Mouse (Mus musculus) stomach, embryonic 14.5 days (tissue): ENCODE results near the gene Crtam. TPM values are rescaled to one million over a fixed set of nuclear protein-coding genes. Genes with fewer than 3 reads are reported as not detected.

Experiments used
- ATAC-seq: fragments of 200-750 bp; cut with Nextera tagmentation; 2 replicates; pipeline ENCODE4 v1.8.0; 2017; ENCODE audit warnings: low read depth, moderate TSS enrichment; ENCODE audit not compliant: insufficient number of reproducible peaks, insufficient read depth, low FRiP score
- H3K27ac ChIP-seq: fragments of 300-500 bp; sonication (generic); 2 replicates; pipeline ENCODE4 v1.5.1; 2014; ENCODE audit warnings: mild to moderate bottlenecking, low read length, moderate library complexity, mixed read lengths
- H3K27me3 ChIP-seq: fragments of 300-500 bp; sonication (generic); 2 replicates; pipeline ENCODE4 v1.6.1; 2014; ENCODE audit warnings: low read length, control low read depth, mixed read lengths; ENCODE audit not compliant: control insufficient read depth, insufficient read depth
- H3K36me3 ChIP-seq: fragments of 300-500 bp; sonication (generic); 2 replicates; pipeline ENCODE4 v1.6.1; 2014; ENCODE audit warnings: mild to moderate bottlenecking, control low read depth, low read length, moderate library complexity, mixed read lengths; ENCODE audit not compliant: control insufficient read depth, insufficient read depth
- H3K4me1 ChIP-seq: fragments of 300-500 bp; sonication (generic); 2 replicates; pipeline ENCODE4 v1.6.1; 2014; ENCODE audit warnings: low read length, control low read depth, mixed read lengths; ENCODE audit not compliant: control insufficient read depth, insufficient read depth
- H3K4me2 ChIP-seq: fragments of 300-500 bp; sonication (generic); replicated peaks from 2 replicates; pipeline ENCODE4 v1.6.1; 2014; ENCODE audit warnings: low read depth, low read length, control low read depth
- H3K4me3 ChIP-seq: fragments of 300-500 bp; sonication (generic); 2 replicates; pipeline ENCODE4 v1.5.1; 2014; ENCODE audit warnings: low read depth, low read length, control low read depth
- H3K9ac ChIP-seq: fragments of 300-500 bp; sonication (generic); replicated peaks from 2 replicates; pipeline ENCODE4 v1.6.1; 2014; ENCODE audit warnings: low read depth, mild to moderate bottlenecking, control low read depth, low read length, moderate library complexity, mixed read lengths
- H3K9me3 ChIP-seq: fragments of 300-500 bp; sonication (generic); 2 replicates; pipeline ENCODE4 v1.6.1; 2016; ENCODE audit warnings: low read depth, low read length, control low read depth; ENCODE audit not compliant: control insufficient read depth
- WGBS: fragments of 180-500 bp; shearing (Covaris S2); extraction: QIAGEN DNeasy Blood & Tissue Kit; methylation state at CpG from one replicate; pipeline ENCODE4 v1.1.7; 2014; 5-methylcytosine and 5-hydroxymethylcytosine counted together
- polyA plus RNA-seq: library from polyadenylated mRNA; unstranded; fragments of >200 nt; fragmentation: Nextera tagmentation; extraction: Ambion mirVana; gene quantifications from 2 replicates; pipeline ENCODE4 v1.2.1, GENCODE M21; 2014

Crtam gene
- polyA plus RNA-seq, 1 experiment from 2014 or later = not detected

GRCm38 (mm10) chr9:40961401-40961800, 43.0 kb downstream of the Crtam start:
- H3K4me2 ChIP-seq = no peak overlapping the region
- WGBS = 82% methylated on average over 3 of the region's 3 CpGs
- peaks cover 8% of the 10 kb centered on the region for H3K27me3 ChIP-seq
- no peaks in the 10 kb centered on the region for H3K36me3 ChIP-seq
- no peak overlapping the region for H3K9ac ChIP-seq
- H3K4me3 ChIP-seq = no peak overlapping the region
- no peaks in the 10 kb centered on the region for H3K9me3 ChIP-seq
- H3K27ac ChIP-seq = no peak overlapping the region
- ATAC-seq = no peak
- no peaks in the 10 kb centered on the region; the same call in 1 of the 2 replicates for H3K4me1 ChIP-seq

GRCm38 (mm10) chr9:40949039-40949615, 55.3 kb downstream of the Crtam start:
- no peak overlapping the region for H3K4me3 ChIP-seq
- H3K9me3 ChIP-seq = no peaks in the 10 kb centered on the region
- H3K9ac ChIP-seq = no peak overlapping the region
- no peaks in the 10 kb centered on the region for H3K27me3 ChIP-seq
- no peak for ATAC-seq
- H3K4me1 ChIP-seq = no peaks in the 10 kb centered on the region
- H3K36me3 ChIP-seq = no peaks in the 10 kb centered on the region
- no peak overlapping the region for H3K4me2 ChIP-seq
- 58% methylated on average over 18 of the region's 18 CpGs for WGBS
- H3K27ac ChIP-seq = no peak overlapping the region

GRCm38 (mm10) chr9:40948473-40948872, 56.0 kb downstream of the Crtam start:
- H3K36me3 ChIP-seq = no peaks in the 10 kb centered on the region
- H3K4me1 ChIP-seq = no peaks in the 10 kb centered on the region
- ATAC-seq = no peak
- no peaks in the 10 kb centered on the region for H3K9me3 ChIP-seq
- H3K27me3 ChIP-seq = no peaks in the 10 kb centered on the region
- H3K4me2 ChIP-seq = no peak overlapping the region
- H3K4me3 ChIP-seq = no peak overlapping the region
- no peak overlapping the region for H3K9ac ChIP-seq
- WGBS = 89% methylated on average over 6 of the region's 6 CpGs
- no peak overlapping the region for H3K27ac ChIP-seq

- Histone ChIP-seq H3K9me3 (no peaks in the 10 kb centered on the region), H3K36me3 (no peaks in the 10 kb centered on the region), H3K4me3 (no peak overlapping the region), H3K4me1 (no peaks in the 10 kb centered on the region), H3K27me3 (no peaks in the 10 kb centered on the region), H3K4me2 (no peak overlapping the region), H3K9ac (no peak overlapping the region), H3K27ac (no peak overlapping the region)
- 55% methylated on average over 4 of the region's 4 CpGs for WGBS
- no peak for ATAC-seq
Measured at GRCm38 (mm10) chr9:40947131-40947530, 57.3 kb downstream of the Crtam start.

- Histone ChIP-seq H3K9ac (no peak overlapping the region), H3K36me3 (no peaks in the 10 kb centered on the region), H3K4me1 (no peaks in the 10 kb centered on the region), H3K27me3 (no peaks in the 10 kb centered on the region), H3K9me3 (no peaks in the 10 kb centered on the region), H3K4me3 (no peak overlapping the region), H3K27ac (no peak overlapping the region), H3K4me2 (no peak overlapping the region)
- WGBS = 73% methylated on average over 7 of the region's 7 CpGs
- ATAC-seq = no peak
Measured at GRCm38 (mm10) chr9:40937425-40937824, 67.0 kb downstream of the Crtam start.

- Histone ChIP-seq H3K27me3 (no peaks in the 10 kb centered on the region), H3K27ac (no peak overlapping the region), H3K4me1 (no peaks in the 10 kb centered on the region), H3K9me3 (no peaks in the 10 kb centered on the region), H3K36me3 (no peaks in the 10 kb centered on the region), H3K9ac (no peak overlapping the region), H3K4me3 (no peak overlapping the region), H3K4me2 (no peak overlapping the region)
- WGBS = 62% methylated on average over 3 of the region's 3 CpGs
- no peak for ATAC-seq
Measured at GRCm38 (mm10) chr9:40933323-40933722, 71.1 kb downstream of the Crtam start.

- 72% methylated on average over 17 of the region's 17 CpGs for WGBS
- no peak overlapping the region for H3K4me3 ChIP-seq
- H3K9me3 ChIP-seq = no peaks in the 10 kb centered on the region
- H3K36me3 ChIP-seq = no peaks in the 10 kb centered on the region
- H3K27ac ChIP-seq = no peak overlapping the region
- no peaks in the 10 kb centered on the region for H3K27me3 ChIP-seq
- H3K4me1 ChIP-seq = no peaks in the 10 kb centered on the region
- no peak for ATAC-seq
- no peak overlapping the region for H3K9ac ChIP-seq
- no peak overlapping the region for H3K4me2 ChIP-seq
Measured at GRCm38 (mm10) chr9:40927351-40927980, 77.0 kb downstream of the Crtam start.
